Mouse (Mus musculus) c-Kit-negative CD71-positive TER-119-positive erythroid progenitor cells, embryonic 14.5 days (primary cell): ENCODE results near the gene Clstn2.

ENCODE experiments used
- DNase-seq: peaks from one replicate; pipeline ENCODE4 v3.0.0-alpha.2; 2013; ENCODE audit warnings: low read depth, low spot score

The Clstn2 gene

GRCm38 (mm10) chr9:97474896-97475295 lies 558.1 kb downstream of the Clstn2 start:
- DNase-seq = no peak

- no peak for DNase-seq
Observed at GRCm38 (mm10) chr9:97471014-97471591, 561.9 kb downstream of the Clstn2 start.

GRCm38 (mm10) chr9:97460452-97460851 lies 572.5 kb downstream of the Clstn2 start:
- DNase-seq = no peak

GRCm38 (mm10) chr9:97459745-97460144 lies 573.2 kb downstream of the Clstn2 start:
- DNase-seq = no peak

GRCm38 (mm10) chr9:97449316-97450050 lies 583.5 kb downstream of the Clstn2 start:
- DNase-seq = no peak

GRCm38 (mm10) chr9:97439872-97440636 lies 592.9 kb downstream of the Clstn2 start:
- no peak for DNase-seq

GRCm38 (mm10) chr9:97434666-97435065 lies 598.3 kb downstream of the Clstn2 start:
- DNase-seq = no peak

GRCm38 (mm10) chr9:97429885-97430449 lies 603.0 kb downstream of the Clstn2 start:
- no peak for DNase-seq

GRCm38 (mm10) chr9:97428127-97428526 lies 604.9 kb downstream of the Clstn2 start:
- DNase-seq = no peak

GRCm38 (mm10) chr9:97420896-97421295 lies 612.1 kb downstream of the Clstn2 start:
- DNase-seq = no peak

GRCm38 (mm10) chr9:97414876-97415668 lies 617.9 kb downstream of the Clstn2 start:
- no peak for DNase-seq

GRCm38 (mm10) chr9:97408142-97408541 lies 624.8 kb downstream of the Clstn2 start:
- DNase-seq = no peak
